Mouse (Mus musculus): ENCODE measurements around the gene Map3k1. TPM values are rescaled to one million over a fixed set of nuclear protein-coding genes. Genes with fewer than 3 reads are reported as not detected.

Gene Map3k1
- polyA plus RNA-seq (2015; fragmentation: Nextera tagmentation; extraction: Ambion mirVana) = 6.9 and 7.5 TPM in 2 replicates

DNA sequence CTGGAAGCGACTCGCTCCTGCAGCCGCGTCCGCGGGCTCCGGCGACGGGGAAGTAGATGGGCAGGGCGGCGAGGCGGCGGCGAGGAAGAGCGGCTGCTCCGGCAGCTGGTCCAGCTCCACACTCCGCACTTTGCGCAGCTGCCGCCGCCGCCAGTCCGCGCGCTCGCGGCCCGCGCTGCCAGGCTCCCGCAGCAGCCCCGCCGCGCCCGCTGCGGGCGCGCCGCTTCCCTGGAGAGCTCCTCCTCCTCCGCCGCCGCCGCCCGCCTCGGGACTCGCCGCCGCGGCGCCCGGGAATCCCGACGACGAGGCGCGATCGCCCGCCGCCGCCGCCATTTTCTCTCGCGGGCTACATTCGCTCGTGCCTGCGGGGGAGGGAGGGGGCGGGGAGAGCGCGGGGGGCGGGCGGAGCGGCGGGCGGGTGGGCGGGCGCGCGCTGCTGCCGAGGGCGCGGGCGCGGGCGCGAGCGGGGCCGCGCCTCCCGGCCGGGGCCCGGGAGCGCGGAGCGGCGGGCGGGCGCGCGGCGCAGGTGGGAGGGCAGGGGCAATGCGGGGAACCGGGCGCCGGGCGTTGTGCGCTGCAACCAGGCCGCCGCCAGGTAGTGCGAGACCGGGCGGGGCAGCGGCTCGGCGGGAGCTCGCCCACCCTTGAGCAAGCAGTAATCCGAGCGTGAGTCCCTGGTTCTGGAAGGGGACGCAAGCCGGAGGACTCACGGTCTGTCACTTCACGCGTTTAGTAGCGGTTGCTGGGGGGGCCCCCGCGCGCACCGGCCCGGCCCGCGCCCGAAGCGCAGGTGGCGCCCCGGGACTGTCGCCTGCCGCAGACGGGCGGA lies at the start of gene Map3k1:
Map3k1 (minus strand) TSS at position 357 of the 829 bp plus-strand sequence.

Other genes with a start within 250 kb of the Map3k1 start
- gene Gm10198, start 216.2 kb downstream of the Map3k1 start, polyA plus RNA-seq (2015; fragmentation: Nextera tagmentation; extraction: Ambion mirVana) = not detected in 2 replicates
- gene Mier3, start 128.0 kb downstream of the Map3k1 start, polyA plus RNA-seq (2015; fragmentation: Nextera tagmentation; extraction: Ambion mirVana) = 7.6 and 8.4 TPM in 2 replicates

Measured in skeletal muscle tissue, postnatal 0 days (tissue).